Mouse (Mus musculus) ES-E14 (cell line): ENCODE data around the gene 4921524J17Rik. TPM values are rescaled to one million over a fixed set of nuclear protein-coding genes. Genes with fewer than 3 reads are reported as not detected.

Experiments
- DNase-seq: peaks from one replicate; pipeline ENCODE4 v3.0.0-alpha.2; 2013; ENCODE audit warnings: low read depth, low spot score
- H3K27ac ChIP-seq: 2 replicates; pipeline ENCODE4 v1.5.1; 2012; ENCODE audit warnings: low read depth, mild to moderate bottlenecking, low read length, moderate library complexity, mixed read lengths; ENCODE audit not compliant: poor library complexity, insufficient read depth, severe bottlenecking
- H3K36me3 ChIP-seq: 2 replicates; pipeline ENCODE4 v1.6.1; 2012; ENCODE audit warnings: mild to moderate bottlenecking, low read length, moderate library complexity, mixed read lengths; ENCODE audit not compliant: control insufficient read depth, poor library complexity, insufficient read depth, severe bottlenecking
- H3K4me1 ChIP-seq, 2 experiments: fragments of 150-350 bp in 1 of 2; sonication (generic) in 1 of 2; 2 replicates each; pipeline ENCODE4 v1.6.1; 2012; ENCODE audit warnings: low read length in 2 of 2, mild to moderate bottlenecking in 1 of 2, mixed read lengths in 1 of 2; ENCODE audit not compliant: control insufficient read depth in 2 of 2, insufficient read depth in 2 of 2, poor library complexity in 1 of 2
- H3K4me3 ChIP-seq, 2 experiments: fragments of 150-350 bp in 1 of 2; sonication (generic) in 1 of 2; 2 replicates each; pipeline ENCODE4 v1.5.1; 2012; ENCODE audit warnings: low read length in 2 of 2, low read depth in 1 of 2, mild to moderate bottlenecking in 1 of 2, mixed read lengths in 1 of 2; ENCODE audit not compliant: insufficient read depth in 1 of 2, poor library complexity in 1 of 2, severe bottlenecking in 1 of 2
- H3K9ac ChIP-seq: 2 replicates; pipeline ENCODE4 v1.6.1; 2012; ENCODE audit warnings: low read depth, mild to moderate bottlenecking, low read length, mixed read lengths; ENCODE audit not compliant: poor library complexity, insufficient read depth, severe bottlenecking
- H3K9me3 ChIP-seq: fragments of 150-350 bp; sonication (generic); 2 replicates; pipeline ENCODE4 v1.6.1; 2012; ENCODE audit warnings: low read depth, mild to moderate bottlenecking, low read length; ENCODE audit not compliant: control insufficient read depth, insufficient read depth
- CHD2 ChIP-seq: IDR thresholded peaks from 2 replicates; pipeline ENCODE4 v1.6.1; 2014; ENCODE audit warnings: mild to moderate bottlenecking, low read depth, low read length, inconsistent platforms
- HCFC1 ChIP-seq: IDR thresholded peaks from 2 replicates; pipeline ENCODE4 v1.6.1; 2012; ENCODE audit warnings: low read length, inconsistent platforms, borderline replicate concordance; ENCODE audit not compliant: insufficient read depth
- MAFK ChIP-seq: IDR thresholded peaks from 2 replicates; pipeline ENCODE4 v1.6.1; 2014; ENCODE audit warnings: mild to moderate bottlenecking, low read depth, low read length, inconsistent platforms; ENCODE audit not compliant: insufficient read depth
- ZC3H11A ChIP-seq: IDR thresholded peaks from 2 replicates; pipeline ENCODE4 v1.6.1; 2012; ENCODE audit warnings: low read depth, mild to moderate bottlenecking, inconsistent platforms, low read length, borderline replicate concordance
- ZNF384 ChIP-seq: IDR thresholded peaks from 2 replicates; pipeline ENCODE4 v1.6.1; 2012; ENCODE audit warnings: low read depth, low read length, inconsistent platforms
- in situ Hi-C, 2 experiments: fragments of 600-800 bp; cut with MboI; formaldehyde crosslinking; loops; one replicate each; pipeline ENCODE4 v1.15.1; 2025; ENCODE audit warnings: low sequenced_read_pairs in 2 of 2, inconsistent platforms in 1 of 2; ENCODE audit not compliant: unreplicated experiment in 2 of 2
- total RNA-seq: library from RNA; depleted of rRNA; stranded (reverse); fragments of 300-350 nt; gene quantifications from 2 replicates; pipeline ENCODE4 v1.2.3, GENCODE M21; 2012

4921524J17Rik gene
- total RNA-seq, 1 experiment, result 19.5 TPM

GRCm38 (mm10) chr8:85478397-85478796 lies 45.8 kb upstream of the 4921524J17Rik start:
- in situ Hi-C loops, result no loop called here
- H3K4me1 ChIP-seq, result peaks cover 9 to 10% of the 10 kb centered on the region in 2 experiments; a peak in 3 of 4 replicates
- no peaks in the 10 kb centered on the region for H3K9me3 ChIP-seq
- no peaks in the 10 kb centered on the region; the same call in 1 of the 2 replicates for H3K36me3 ChIP-seq
- no peak overlapping the region for H3K4me3 ChIP-seq
- TF ChIP-seq MAFK (no peak), HCFC1 (no peak), CHD2 (no peak), ZNF384 (no peak), ZC3H11A (no peak)
- no peak overlapping the region for H3K9ac ChIP-seq
- H3K27ac ChIP-seq, result no peak overlapping the region
- DNase-seq, result no peak

GRCm38 (mm10) chr8:85476970-85477545 lies 44.4 kb upstream of the 4921524J17Rik start:
- Histone ChIP-seq H3K9ac (no peak overlapping the region), H3K9me3 (no peaks in the 10 kb centered on the region), H3K4me3 (no peak overlapping the region), H3K27ac (no peak overlapping the region), H3K4me1 (peaks cover 6 to 13% of the 10 kb centered on the region in 2 experiments), H3K36me3 (no peaks in the 10 kb centered on the region; the same call in 1 of the 2 replicates)
- TF ChIP-seq ZC3H11A (no peak), ZNF384 (no peak), CHD2 (no peak), MAFK (no peak), HCFC1 (no peak)
- no peak for DNase-seq
- in situ Hi-C loops, result no loop called here

GRCm38 (mm10) chr8:85474924-85475323 lies 42.3 kb upstream of the 4921524J17Rik start:
- in situ Hi-C loops, result no loop called here
- no peak overlapping the region for H3K9ac ChIP-seq
- H3K27ac ChIP-seq, result no peak overlapping the region
- no peaks in the 10 kb centered on the region; the same call in 1 of the 2 replicates for H3K36me3 ChIP-seq
- TF ChIP-seq MAFK, result no peak
- no peak for TF ChIP-seq ZNF384
- TF ChIP-seq CHD2, result no peak
- TF ChIP-seq ZC3H11A, result no peak
- no peak for TF ChIP-seq HCFC1
- peaks cover 6 to 17% of the 10 kb centered on the region in 2 experiments for H3K4me1 ChIP-seq
- H3K4me3 ChIP-seq, result no peak overlapping the region
- no peak for DNase-seq
- no peaks in the 10 kb centered on the region for H3K9me3 ChIP-seq

- Histone ChIP-seq H3K9me3 (no peaks in the 10 kb centered on the region), H3K9ac (no peak overlapping the region), H3K27ac (peak overlapping the region; percentile 92), H3K36me3 (no peaks in the 10 kb centered on the region; the same call in 1 of the 2 replicates), H3K4me3 (peak overlapping the region in 1 of 2 experiments; percentile 0; a peak in 1 of 4 replicates), H3K4me1 (peaks cover 11 to 18% of the 10 kb centered on the region in 2 experiments)
- in situ Hi-C loops, result no loop called here
- no peak for DNase-seq
- TF ChIP-seq ZC3H11A (no peak), CHD2 (no peak), MAFK (no peak), HCFC1 (no peak; the same call in 1 of the 2 replicates), ZNF384 (no peak)
These were observed 40.6 kb upstream of the 4921524J17Rik start for GRCm38 (mm10) chr8:85473246-85473645.

GRCm38 (mm10) chr8:85472800-85473199 lies 40.2 kb upstream of the 4921524J17Rik start:
- peak; percentile 19; the same call in 1 of the 2 replicates for TF ChIP-seq CHD2
- TF ChIP-seq MAFK, result no peak
- Histone ChIP-seq H3K9me3 (no peaks in the 10 kb centered on the region), H3K27ac (peak overlapping the region; percentile 92), H3K9ac (no peak overlapping the region; the same call in 1 of the 2 replicates), H3K4me3 (peak overlapping the region; percentile 3 to 33; a peak in 3 of 4 replicates), H3K36me3 (no peaks in the 10 kb centered on the region; the same call in 1 of the 2 replicates), H3K4me1 (peaks cover 9 to 18% of the 10 kb centered on the region in 2 experiments)
- in situ Hi-C loops, result no loop called here
- DNase-seq, result no peak
